Mouse (Mus musculus) small intestine, adult 2 months (tissue): ENCODE measurements around the gene Hddc2.

Experiments used
- CTCF ChIP-seq: fragments of 200-500 bp; IDR thresholded peaks from 2 replicates; pipeline ENCODE4 v1.5.1; 2012; ENCODE audit warnings: low read depth, mild to moderate bottlenecking, control low read depth, inconsistent platforms, low read length, moderate library complexity, mixed read lengths; ENCODE audit not compliant: insufficient replicate concordance, insufficient read length; ENCODE audit errors: extremely low read depth
- POLR2A ChIP-seq: fragments of 200-500 bp; IDR thresholded peaks from 2 replicates; pipeline ENCODE4 v1.6.1; 2012; ENCODE audit warnings: low read depth, mild to moderate bottlenecking, control low read depth, inconsistent platforms, low read length, moderate library complexity

DNA sequence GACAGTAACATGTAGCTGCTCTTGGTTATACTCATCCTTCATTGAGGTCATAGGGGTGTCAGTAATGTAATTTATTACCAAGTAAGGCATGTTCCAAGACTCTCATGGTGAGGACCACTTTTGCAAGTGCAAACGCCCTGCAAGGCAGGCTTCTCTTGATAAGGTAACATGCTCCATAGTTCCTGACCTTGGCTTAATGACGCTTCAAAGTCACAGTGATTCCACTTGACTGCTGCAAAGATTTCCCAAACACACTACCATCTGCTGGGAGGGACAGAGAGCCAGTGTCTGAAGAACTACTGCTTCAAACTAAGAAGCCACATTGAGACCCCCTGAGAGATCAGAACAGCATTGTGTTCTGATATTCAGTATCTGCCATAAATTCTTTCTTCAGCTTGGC, 40.4 kb upstream of the Hddc2 start:
- TF ChIP-seq CTCF (no peak), POLR2A (no peak)
